Mouse (Mus musculus): Measurements from ENCODE around the gene Higd1c. TPM values are rescaled to one million over a fixed set of nuclear protein-coding genes. Genes with fewer than 3 reads are reported as not detected.
"Not testable (repeated sequence)": the region's sequence is repeated elsewhere in the genome, so short reads cannot be mapped to it uniquely, and the experiment has no call there.

Gene Higd1c
- total RNA-seq, 2 experiments from 2014 or later: not detected

GRCm38 (mm10) chr15:100415684-100416083 is 51.3 kb downstream of the Higd1c start:
- intact Hi-C loops (cut with DNase I): no loop called here
- no peak for DNase-seq (ENCODE audit: extremely low spot score in 1 of 2, low spot score in 2 of 2)
- TF ChIP-seq CTCF (IDR thresholded peaks at IDR 0.05): no peak

DNA sequence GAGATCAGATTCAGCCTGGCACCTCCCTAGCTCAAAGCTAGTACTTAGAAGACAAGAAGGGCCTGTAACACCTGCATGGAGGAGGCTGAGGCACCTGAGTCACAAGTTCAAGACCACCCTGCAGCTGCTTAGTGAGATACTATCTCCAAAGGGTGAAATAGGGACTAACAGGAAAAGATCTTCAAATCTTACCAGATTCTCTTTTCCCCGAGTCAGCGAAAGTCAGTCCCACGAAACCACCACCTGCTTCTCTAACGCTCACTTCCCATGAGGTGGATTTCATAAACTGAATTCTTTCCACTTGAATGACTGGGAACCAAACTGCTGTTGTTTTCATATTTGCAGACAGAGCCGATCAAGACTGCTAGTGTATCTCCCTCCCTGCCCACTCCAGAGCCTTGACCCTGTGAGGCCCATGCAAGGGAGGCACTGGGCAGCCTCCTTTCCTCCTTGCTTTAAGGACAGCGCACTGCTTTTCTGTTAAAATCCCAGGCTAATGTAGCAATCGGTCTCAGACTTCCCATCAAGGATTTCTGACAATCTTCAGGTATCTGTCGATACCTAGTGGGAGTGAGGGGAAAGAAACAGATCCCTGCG is 53.6 kb downstream of the Higd1c start:
- no peak overlapping the region for H3K4me3 ChIP-seq
- intact Hi-C loops (cut with DNase I): no loop called here
- H3K27ac ChIP-seq: no peak overlapping the region
- no peak for TF ChIP-seq CTCF (IDR thresholded peaks at IDR 0.05)
- DNase-seq (ENCODE audit: extremely low spot score in 1 of 2, low spot score in 2 of 2): no peak

More at GRCm38 (mm10) chr15:100415684-100416083, 51.3 kb downstream of the Higd1c start:
- Histone ChIP-seq H3K4me3 (no peak overlapping the region), H3K27ac (no peak overlapping the region)

- Histone ChIP-seq H3K27ac (no peak overlapping the region), H3K4me3 (no peak overlapping the region)
- intact Hi-C loops (cut with DNase I): no loop called here
- no peak for TF ChIP-seq CTCF (IDR thresholded peaks at IDR 0.05)
- no peak for DNase-seq (ENCODE audit: extremely low spot score in 1 of 2, low spot score in 2 of 2)
Observed at GRCm38 (mm10) chr15:100419311-100419710, 55.0 kb downstream of the Higd1c start.

DNA sequence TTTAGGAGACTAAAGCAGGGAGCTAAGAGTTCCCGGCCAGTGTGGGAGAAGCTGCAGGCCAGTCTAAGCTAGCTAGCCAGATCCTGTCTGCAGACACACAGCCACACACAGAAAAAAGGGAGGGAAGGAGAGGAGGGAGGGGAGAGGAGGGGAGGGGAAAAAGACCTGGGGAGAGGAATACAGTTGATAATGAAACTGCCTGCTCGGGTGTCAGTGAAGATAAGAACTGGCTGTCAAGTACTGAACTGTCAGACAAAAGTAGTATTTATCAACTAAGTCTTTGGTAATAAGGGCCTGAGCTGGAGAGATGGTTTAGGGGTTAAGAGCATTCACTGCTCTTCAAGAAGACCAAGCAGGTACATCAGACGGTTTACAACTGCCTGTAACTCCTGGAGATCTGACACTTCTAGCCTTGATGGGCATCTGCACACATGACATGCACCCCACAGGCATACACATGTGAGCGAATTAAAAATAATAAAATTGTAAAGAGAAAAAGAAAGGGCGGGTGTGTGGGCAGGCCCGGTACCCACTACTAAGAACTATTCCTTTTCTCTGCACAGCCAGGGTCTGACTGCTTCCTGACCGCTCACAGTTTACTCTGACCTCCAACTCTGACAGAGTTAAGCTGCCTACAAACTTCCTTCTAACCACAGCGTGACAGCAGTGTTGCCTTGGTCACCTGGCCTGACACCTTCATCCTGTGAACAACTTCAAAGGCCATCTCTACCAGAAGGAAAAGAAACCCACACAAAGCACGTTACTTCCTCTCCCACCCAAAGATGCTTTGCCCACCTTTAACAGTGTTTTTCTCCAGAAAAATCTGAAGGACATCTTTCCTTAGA is 55.8 kb downstream of the Higd1c start:
- Histone ChIP-seq H3K27ac (no peak overlapping the region), H3K4me3 (no peak overlapping the region)
- no peak for DNase-seq (ENCODE audit: extremely low spot score in 1 of 2, low spot score in 2 of 2)
- intact Hi-C loops (cut with DNase I): no loop called here
- TF ChIP-seq CTCF (IDR thresholded peaks at IDR 0.05): no peak

- intact Hi-C loops (cut with DNase I): no loop called here
- Histone ChIP-seq H3K27ac (peak overlapping the region; percentile 16; the same call in 1 of the 2 replicates), H3K4me3 (peak overlapping the region; percentile 23)
- DNase-seq (ENCODE audit: extremely low spot score in 1 of 2, low spot score in 2 of 2): no peak
- no peak for TF ChIP-seq CTCF (IDR thresholded peaks at IDR 0.05)
Observed at GRCm38 (mm10) chr15:100421059-100421757, 56.9 kb downstream of the Higd1c start.

GRCm38 (mm10) chr15:100421758-100422197 is 57.4 kb downstream of the Higd1c start, which contains the start of gene Gm5475:
Gene Gm5475 (plus strand): TSS chr15:100422147.
- not testable (repeated sequence) for DNase-seq (ENCODE audit: extremely low spot score in 1 of 2, low spot score in 2 of 2)
- intact Hi-C loops (cut with DNase I): loop anchor here (2.0 kb wide), 1 partner anchor 21 kb away; no protein-coding TSS in a partner anchor
- Histone ChIP-seq H3K4me3 (peak within 1 kb of the TSS; percentile 92), H3K27ac (peak within 1 kb of the TSS; percentile 78)

DNA sequence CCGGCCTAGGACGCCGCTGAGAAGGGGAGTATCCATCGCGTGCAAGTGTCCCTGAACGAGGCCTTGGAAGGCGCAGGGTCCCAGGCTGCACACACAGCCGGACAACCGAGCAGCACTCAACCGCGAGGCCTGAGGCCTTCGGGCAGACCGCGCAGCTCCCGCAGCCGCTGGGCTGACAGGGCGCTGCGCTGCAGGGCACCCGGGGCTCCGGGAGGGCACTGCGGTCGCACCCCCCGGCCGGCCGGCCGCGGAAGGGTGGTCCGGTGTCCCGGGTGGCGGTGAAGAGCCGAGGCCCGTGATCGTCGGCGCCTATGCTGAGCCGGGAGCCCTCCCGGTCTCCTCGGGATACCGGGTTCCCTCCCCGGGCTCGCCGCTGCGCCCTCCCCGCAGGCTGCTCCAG is 58.1 kb downstream of the Higd1c start:
- no peak for DNase-seq (ENCODE audit: extremely low spot score in 1 of 2, low spot score in 2 of 2)
- intact Hi-C loops (cut with DNase I): loop anchor here (2.0 kb wide), 1 partner anchor 20 kb away; no protein-coding TSS in a partner anchor
- H3K4me3 ChIP-seq: peak overlapping the region; percentile 92

GRCm38 (mm10) chr15:100422899-100423860 is 58.8 kb downstream of the Higd1c start:
- Histone ChIP-seq H3K27ac (peak overlapping the region; percentile 78), H3K4me3 (peak overlapping the region; percentile 92)
- intact Hi-C loops (cut with DNase I): loop anchor here (2.0 kb wide), 1 partner anchor 20 kb away; no protein-coding TSS in a partner anchor
- DNase-seq (ENCODE audit: extremely low spot score in 1 of 2, low spot score in 2 of 2): peak; percentile 96 to 97
- no peak for TF ChIP-seq CTCF (IDR thresholded peaks at IDR 0.05)

More for the DNA sequence above, 58.1 kb downstream of the Higd1c start:
- no peak for TF ChIP-seq CTCF (IDR thresholded peaks at IDR 0.05)
- H3K27ac ChIP-seq: peak overlapping the region; percentile 78

DNA sequence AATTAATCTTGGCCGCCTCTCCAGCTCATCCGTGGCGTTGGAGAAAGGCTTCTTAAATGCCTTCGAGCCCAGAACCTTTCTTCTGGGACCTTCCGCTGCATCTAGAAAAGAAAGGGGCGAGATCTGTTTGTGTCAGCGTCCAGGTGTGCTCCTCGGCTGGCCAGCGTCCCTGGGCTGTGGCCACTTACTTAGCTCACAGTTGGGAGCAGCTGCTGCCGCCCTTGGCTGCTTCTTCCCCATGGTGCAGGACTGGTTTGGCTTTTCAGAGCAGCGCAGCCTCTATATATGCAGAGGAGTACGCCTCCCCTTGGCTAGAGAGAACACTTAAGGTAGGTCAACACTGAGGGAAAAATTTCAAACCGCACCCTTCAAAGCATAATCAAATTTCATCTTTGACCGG is 59.6 kb downstream of the Higd1c start:
- Histone ChIP-seq H3K27ac (no peak overlapping the region), H3K4me3 (peak overlapping the region; percentile 92; the same call in 1 of the 2 replicates)
- intact Hi-C loops (cut with DNase I): loop anchor here (2.0 kb wide), 1 partner anchor 19 kb away; no protein-coding TSS in a partner anchor
- no peak for TF ChIP-seq CTCF (IDR thresholded peaks at IDR 0.05)
- DNase-seq (ENCODE audit: extremely low spot score in 1 of 2, low spot score in 2 of 2): no peak

DNA sequence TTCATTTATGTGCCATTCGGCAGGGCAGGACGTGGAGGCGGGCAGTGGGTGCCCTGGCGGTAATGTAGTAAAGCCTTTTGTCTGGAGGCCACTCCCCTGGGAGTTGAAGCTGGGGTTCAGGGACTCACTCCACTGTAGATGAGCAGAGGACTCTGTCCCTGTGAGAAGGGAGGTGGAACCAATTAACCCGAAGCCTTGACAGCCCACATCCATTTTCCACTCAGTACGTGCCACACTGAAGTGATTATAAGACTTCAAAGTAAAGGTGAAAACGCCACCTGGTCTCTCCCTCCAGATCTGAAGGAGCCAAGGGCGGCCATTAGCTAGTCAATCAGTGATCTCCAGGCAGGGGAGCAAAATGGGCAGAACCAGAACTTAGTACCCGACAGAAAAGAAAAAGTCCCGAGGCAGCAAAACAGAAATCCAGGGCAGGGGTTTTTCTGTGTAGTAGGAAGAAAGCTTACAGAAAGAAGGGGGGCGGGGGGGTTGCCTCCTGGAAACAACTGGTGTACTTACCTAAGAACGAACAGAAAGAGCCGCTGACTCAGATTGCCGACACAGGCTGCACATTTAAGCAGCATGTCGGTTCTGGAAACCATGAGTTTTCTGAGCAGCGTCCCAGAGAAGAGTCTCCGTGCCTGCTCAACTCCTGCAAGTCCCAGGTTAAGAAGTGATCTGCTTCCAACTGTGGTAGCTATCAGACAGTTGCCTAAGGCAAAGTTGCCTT is 60.2 kb downstream of the Higd1c start, which contains the start of gene Slc11a2:
TSS of gene Slc11a2 (minus strand) at position 677 of the 727 bp plus-strand sequence.
- Histone ChIP-seq H3K4me3 (peak within 1 kb of the TSS; percentile 92; the same call in 1 of the 2 replicates), H3K27ac (no peak within 1 kb of the TSS)
- intact Hi-C loops (cut with DNase I): no loop called here
- TF ChIP-seq CTCF (IDR thresholded peaks at IDR 0.05): no peak
- DNase-seq (ENCODE audit: extremely low spot score in 1 of 2, low spot score in 2 of 2): no peak
